ENCODE assay signal across 30 mouse cellular contexts in the genomic region with DNA sequence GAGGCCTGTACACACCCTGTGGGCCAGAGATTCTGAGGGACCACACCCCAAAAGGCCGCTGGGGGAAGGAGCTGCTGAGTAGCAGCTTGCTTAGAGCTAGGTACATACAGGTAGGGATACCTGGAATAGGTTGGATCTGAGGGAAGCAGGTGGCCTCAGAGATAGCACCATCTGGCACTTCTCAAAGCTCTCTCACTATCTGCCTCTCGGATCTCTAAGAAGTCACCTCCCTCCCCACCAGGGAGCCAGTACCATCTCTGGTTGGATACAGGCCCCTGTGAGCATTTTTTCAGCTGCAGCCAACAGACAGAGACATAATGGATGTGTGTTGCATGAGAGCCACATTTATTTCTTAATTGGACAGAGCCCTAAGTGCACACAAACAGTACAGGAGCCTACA. TPM values are rescaled to one million over a fixed set of nuclear protein-coding genes. Genes with fewer than 3 reads are reported as not detected.
DNase-seq lines count a peak whose midpoint lies in the region; ATAC-seq and TF ChIP-seq lines count a peak whose summit lies in the region.
"Had no signal": no experiment of that assay in that cellular context is flagged by ENCODE, and none has a peak within 500 bp of the region (broad histone marks: within the 10 kb centered on the region; RNA-seq: fewer than 3 reads in every experiment).

No protein-coding gene starts in this region.

- H3K4me3 ChIP-seq in forebrain, embryonic 13.5 days, result no peak overlapping the region
- H3K4me3 ChIP-seq in forebrain, embryonic 15.5 days, result no peak overlapping the region
- no peak overlapping the region for H3K4me3 ChIP-seq in hindbrain, postnatal 0 days (ENCODE audit: low read length)
- no peak overlapping the region for H3K4me3 ChIP-seq in hindbrain, embryonic 14.5 days (replicated peaks; ENCODE audit: low read length)
- H3K4me3 ChIP-seq: gastrocnemius, adult 2 months; left cerebral cortex, adult 2 months; limb, embryonic 12.5 days; neural tube, embryonic 12.5 days had no signal

- no peak overlapping the region for H3K9ac ChIP-seq in forebrain, embryonic 13.5 days
- no peak overlapping the region for H3K9ac ChIP-seq in forebrain, embryonic 15.5 days (replicated peaks)
- H3K9ac ChIP-seq in hindbrain, postnatal 0 days (replicated peaks; ENCODE audit: low read length), result no peak overlapping the region
- no peak overlapping the region for H3K9ac ChIP-seq in hindbrain, embryonic 14.5 days
- H3K9ac ChIP-seq: limb, embryonic 12.5 days; liver, postnatal 0 days; neural tube, embryonic 12.5 days had no signal

- H3K4me1 ChIP-seq in forebrain, embryonic 13.5 days, result no peaks in the 10 kb centered on the region
- H3K4me1 ChIP-seq in forebrain, embryonic 15.5 days, result no peaks in the 10 kb centered on the region
- no peaks in the 10 kb centered on the region; the same call in 1 of the 2 replicates for H3K4me1 ChIP-seq in hindbrain, postnatal 0 days (ENCODE audit: insufficient read depth, low read length)
- H3K4me1 ChIP-seq in hindbrain, embryonic 14.5 days (replicated peaks; ENCODE audit: control insufficient read depth, insufficient read depth, low read length), result no peaks in the 10 kb centered on the region
- H3K4me1 ChIP-seq: limb, embryonic 12.5 days; neural tube, embryonic 12.5 days had no signal

- ATAC-seq in forebrain, embryonic 13.5 days, result no peak
- no peak for ATAC-seq in forebrain, embryonic 15.5 days (replicated peaks)
- ATAC-seq in hindbrain, postnatal 0 days, result no peak
- no peak for ATAC-seq in hindbrain, embryonic 14.5 days (ENCODE audit: low FRiP score)

- no peak for TF ChIP-seq CTCF in hindbrain, postnatal 0 days (IDR thresholded peaks at IDR 0.05; ENCODE audit: low read depth)

- peak overlapping the region; percentile 3; the same call in 1 of the 2 replicates for H3K27ac ChIP-seq in forebrain, embryonic 13.5 days
- H3K27ac ChIP-seq in forebrain, embryonic 15.5 days (replicated peaks), result no peak overlapping the region
- H3K27ac ChIP-seq in hindbrain, postnatal 0 days, result peak overlapping the region; percentile 48; the same call in 1 of the 2 replicates
- no peak overlapping the region for H3K27ac ChIP-seq in hindbrain, embryonic 14.5 days
- H3K27ac ChIP-seq: gastrocnemius, adult 2 months; kidney, postnatal 0 days; left cerebral cortex, adult 2 months; limb, embryonic 12.5 days; neural tube, embryonic 12.5 days had no signal

- peaks cover 38% of the 10 kb centered on the region for H3K36me3 ChIP-seq in forebrain, embryonic 13.5 days (ENCODE audit: poor library complexity, severe bottlenecking)
- peaks cover 37% of the 10 kb centered on the region for H3K36me3 ChIP-seq in forebrain, embryonic 15.5 days
- peaks cover 40% of the 10 kb centered on the region for H3K36me3 ChIP-seq in hindbrain, postnatal 0 days (ENCODE audit: insufficient read depth, low read length)
- H3K36me3 ChIP-seq in hindbrain, embryonic 14.5 days (replicated peaks; ENCODE audit: control insufficient read depth, insufficient read depth), result peaks cover 49% of the 10 kb centered on the region
- H3K36me3 ChIP-seq: G1E; limb, embryonic 12.5 days had no signal

- 71% methylated on average over 2 of the region's 2 CpGs for WGBS in forebrain, embryonic 13.5 days
- WGBS in forebrain, embryonic 15.5 days, result 66% methylated on average over 2 of the region's 2 CpGs
- 63% methylated on average over 2 of the region's 2 CpGs for WGBS in hindbrain, postnatal 0 days
- 66% methylated on average over 2 of the region's 2 CpGs for WGBS in hindbrain, embryonic 14.5 days

- H3K27me3 ChIP-seq in forebrain, embryonic 13.5 days, result no peaks in the 10 kb centered on the region
- no peaks in the 10 kb centered on the region for H3K27me3 ChIP-seq in forebrain, embryonic 15.5 days
- no peaks in the 10 kb centered on the region for H3K27me3 ChIP-seq in hindbrain, postnatal 0 days (ENCODE audit: insufficient read depth, low read length)
- H3K27me3 ChIP-seq in hindbrain, embryonic 14.5 days (ENCODE audit: control insufficient read depth, insufficient read depth, low read length), result no peaks in the 10 kb centered on the region
- H3K27me3 ChIP-seq: limb, embryonic 12.5 days; neural tube, embryonic 12.5 days had no signal

- H3K4me2 ChIP-seq in forebrain, embryonic 13.5 days, result no peak overlapping the region
- no peak overlapping the region for H3K4me2 ChIP-seq in forebrain, embryonic 15.5 days (replicated peaks)
- no peak overlapping the region for H3K4me2 ChIP-seq in hindbrain, postnatal 0 days (ENCODE audit: low read depth, low read length)
- no peak overlapping the region for H3K4me2 ChIP-seq in hindbrain, embryonic 14.5 days (replicated peaks)
- H3K4me2 ChIP-seq: heart, embryonic 11.5 days; limb, embryonic 12.5 days; liver, embryonic 11.5 days; midbrain, embryonic 11.5 days; neural tube, embryonic 12.5 days had no signal

- H3K9me3 ChIP-seq in forebrain, embryonic 13.5 days (replicated peaks), result no peaks in the 10 kb centered on the region
- H3K9me3 ChIP-seq in forebrain, embryonic 15.5 days, result no peaks in the 10 kb centered on the region
- no peaks in the 10 kb centered on the region for H3K9me3 ChIP-seq in hindbrain, postnatal 0 days (ENCODE audit: low read length)
- H3K9me3 ChIP-seq in hindbrain, embryonic 14.5 days (ENCODE audit: control insufficient read depth, low read length), result no peaks in the 10 kb centered on the region
- H3K9me3 ChIP-seq: G1E; limb, embryonic 12.5 days; neural tube, embryonic 12.5 days had no signal

- DNase-seq in cerebellum, adult 8-10 months, result peak; percentile 34
- DNase-seq in cerebellum, adult 11-12 months, result no peak
- DNase-seq in hindbrain, postnatal 0 days (ENCODE audit: low spot score), result no peak
- no peak for DNase-seq in hindbrain, embryonic 14.5 days (ENCODE audit: low spot score)
- peak; percentile 67 for DNase-seq in brain, adult 2 months (ENCODE audit: low read depth, low spot score)

RNA-seq across cellular contexts. Expression of a gene that starts 9.0 kb away (rescaled TPM):
- not detected in 2 replicates for polyA plus RNA-seq in forebrain, embryonic 13.5 days (2015; fragmentation: Nextera tagmentation; extraction: Ambion mirVana)
- not detected in 2 replicates for polyA plus RNA-seq in forebrain, embryonic 15.5 days (2015; fragmentation: Nextera tagmentation; extraction: Ambion mirVana)
- total RNA-seq in hindbrain, postnatal 0 days (2014; rRNA removed), result not detected in 2 replicates
- polyA plus RNA-seq in hindbrain, postnatal 0 days (2015; fragmentation: Nextera tagmentation; extraction: Ambion mirVana), result not detected in 2 replicates
- not detected in 2 replicates for polyA plus RNA-seq in hindbrain, embryonic 14.5 days (2014; fragmentation: Nextera tagmentation; extraction: Ambion mirVana)
- total RNA-seq: G1E; gastrocnemius, adult 2 months; gastrocnemius, postnatal 36 days; heart, adult 18-20 months; heart, postnatal 36 days; layer of hippocampus, postnatal 10 days; left cerebral cortex, adult 2 months; left cerebral cortex, postnatal 25 days; megakaryocyte, adult 5-6 weeks had no signal
- polyA plus RNA-seq: embryonic facial prominence, embryonic 11.5 days; frontal cortex, adult 2 months; G1E; heart, embryonic 11.5 days; heart, embryonic 16.5 days; kidney, postnatal 0 days; limb, embryonic 12.5 days; liver, embryonic 11.5 days; liver, postnatal 0 days; lung, embryonic 16.5 days; midbrain, embryonic 11.5 days; midbrain, embryonic 16.5 days; neural tube, embryonic 12.5 days; stomach, embryonic 14.5 days; thymus, postnatal 0 days had no signal

Comparison
In these comparisons a context has a peak if more than half of its experiments do, and no peak if none do; other contexts are left out.
1. DNase-seq: peak in cerebellum, adult 8-10 months (single experiment) and brain, adult 2 months (single experiment); none in cerebellum, adult 11-12 months (single experiment), hindbrain, postnatal 0 days (single experiment) and hindbrain, embryonic 14.5 days (single experiment).
2. H3K27ac ChIP-seq: peak in forebrain, embryonic 13.5 days (single experiment) and hindbrain, postnatal 0 days (single experiment); none in forebrain, embryonic 15.5 days (single experiment) and hindbrain, embryonic 14.5 days (single experiment).